In the genomic region with DNA sequence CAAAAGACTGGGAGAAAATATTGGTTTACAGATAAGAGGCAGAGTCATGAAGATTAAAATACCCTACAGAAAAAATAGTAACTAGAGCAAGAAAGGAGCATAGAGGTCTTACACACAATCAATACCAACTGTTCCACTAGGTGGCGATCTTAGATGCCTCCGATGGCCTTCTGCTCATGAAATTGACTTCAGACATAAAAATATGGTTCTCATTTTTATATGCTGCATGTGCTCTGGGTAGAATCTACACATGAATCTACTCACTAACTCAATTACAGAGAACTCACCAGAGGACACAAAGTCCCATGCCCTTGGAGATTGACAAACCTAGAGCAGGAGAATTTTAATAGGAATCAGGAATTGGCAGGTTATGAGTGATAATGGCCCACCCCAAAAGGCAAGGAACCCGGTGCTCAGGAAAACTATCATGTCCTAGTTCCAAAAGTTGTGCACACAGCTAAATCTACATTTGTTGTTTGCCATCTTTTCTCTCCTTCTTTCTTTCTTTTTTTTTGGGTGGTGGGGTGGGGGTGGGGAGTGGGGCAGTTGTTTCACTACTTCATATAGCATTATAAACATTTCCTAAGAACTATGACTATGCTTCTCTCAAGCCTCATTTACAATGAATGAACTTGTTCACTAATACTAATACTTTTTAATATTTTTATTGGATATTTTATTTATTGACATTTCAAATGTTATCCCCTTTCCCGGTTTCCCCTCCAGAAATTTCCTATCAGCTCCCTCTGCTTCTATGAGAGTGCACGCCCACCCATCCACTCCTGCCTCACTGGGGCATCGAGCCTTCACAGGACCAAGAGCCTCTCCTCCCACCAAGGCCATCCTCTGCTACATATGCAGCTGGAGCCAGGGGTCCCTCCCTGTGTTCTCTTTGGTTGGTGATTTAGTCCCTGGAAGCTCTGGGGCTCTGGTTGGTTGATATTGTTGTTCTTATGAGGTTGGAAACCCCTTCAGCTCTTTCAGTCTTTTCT, we compare ENCODE assay signal across 18 mouse cellular contexts. TPM values are rescaled to one million over a fixed set of nuclear protein-coding genes. Genes with fewer than 3 reads are reported as not detected.
DNase-seq lines count a peak whose midpoint lies in the region; ATAC-seq and TF ChIP-seq lines count a peak whose summit lies in the region.
"Not testable (repeated sequence)": the region's sequence is repeated elsewhere in the genome, so short reads cannot be mapped to it uniquely, and the experiment has no call there.
"Had no signal": no experiment of that assay in that cellular context is flagged by ENCODE, and none has a peak within 500 bp of the region (broad histone marks: within the 10 kb centered on the region; RNA-seq: fewer than 3 reads in every experiment).

No protein-coding gene starts in this region.

- WGBS in heart, embryonic 11.5 days (ENCODE audit: insufficient replicate concordance) = 54% methylated on average over 6 of the region's 6 CpGs
- 67% methylated on average over 6 of the region's 6 CpGs for WGBS in kidney, postnatal 0 days
- WGBS in limb, embryonic 15.5 days = 71% methylated on average over 6 of the region's 6 CpGs

- H3K4me2 ChIP-seq in heart, embryonic 11.5 days; kidney, postnatal 0 days (ENCODE audit: low read length); limb, embryonic 15.5 days: not testable (repeated sequence)

- peak; percentile 24 for DNase-seq in adipocyte (ENCODE audit: low spot score)
- DNase-seq in embryo, embryonic 10 days (ENCODE audit: low spot score) = peak; percentile 13
- DNase-seq in kidney, postnatal 0 days (ENCODE audit: low spot score) = not testable (repeated sequence)
- DNase-seq in lung, postnatal 10 days = peak; percentile 8
- peak; percentile 41 for DNase-seq in testis, postnatal 10 days (ENCODE audit: low spot score)

- not testable (repeated sequence) for H3K9ac ChIP-seq in heart, embryonic 11.5 days (ENCODE audit: low read depth, low read length); kidney, postnatal 0 days (ENCODE audit: low read depth, low read length); limb, embryonic 15.5 days

- H3K9me3 ChIP-seq in heart, embryonic 11.5 days (replicated peaks; ENCODE audit: control insufficient read depth, low read length) = peaks cover 17% of the 10 kb centered on the region
- H3K9me3 ChIP-seq in kidney, postnatal 0 days (replicated peaks; ENCODE audit: low read length); limb, embryonic 15.5 days: not testable (repeated sequence)

- not testable (repeated sequence) for H3K27ac ChIP-seq in heart, embryonic 11.5 days (ENCODE audit: low read depth, low read length); kidney, postnatal 0 days; limb, embryonic 15.5 days

- peak; percentile 48 for TF ChIP-seq CTCF in kidney, postnatal 0 days (IDR thresholded peaks at IDR 0.05; ENCODE audit: low read depth)

- H3K36me3 ChIP-seq in heart, embryonic 11.5 days (ENCODE audit: control insufficient read depth, insufficient read depth, low read length); kidney, postnatal 0 days (ENCODE audit: insufficient read depth, low read length); limb, embryonic 15.5 days: not testable (repeated sequence)

- 0 out of 2 replicates have a peak, but pooled peaks have one; percentile 7 for ATAC-seq in heart, embryonic 11.5 days (replicated peaks; ENCODE audit: insufficient number of reproducible peaks, low FRiP score, low TSS enrichment)
- peak; percentile 11; the same call in 1 of the 2 replicates for ATAC-seq in kidney, postnatal 0 days (replicated peaks; ENCODE audit: low FRiP score, low read depth)
- peak; percentile 16; the same call in 1 of the 2 replicates for ATAC-seq in limb, embryonic 15.5 days (ENCODE audit: insufficient number of reproducible peaks, low FRiP score, low TSS enrichment, low read depth)

- H3K4me3 ChIP-seq in heart, embryonic 11.5 days (ENCODE audit: low read depth, low read length); kidney, postnatal 0 days (replicated peaks; ENCODE audit: low read depth, low read length); limb, embryonic 15.5 days: not testable (repeated sequence)

- H3K27me3 ChIP-seq in heart, embryonic 11.5 days (ENCODE audit: control insufficient read depth, insufficient read depth, low read length); kidney, postnatal 0 days (ENCODE audit: insufficient read depth, low read length); limb, embryonic 15.5 days: not testable (repeated sequence)

- H3K4me1 ChIP-seq in heart, embryonic 11.5 days (ENCODE audit: control insufficient read depth, insufficient read depth, low read length); kidney, postnatal 0 days (replicated peaks; ENCODE audit: insufficient read depth, low read length); limb, embryonic 15.5 days: not testable (repeated sequence)

RNA-seq across cellular contexts. Expression of gene Gm21190, which starts 20.3 kb away (rescaled TPM):
- 0.24 TPM in 1 of 2 replicates, not detected in the other for polyA plus RNA-seq in heart, embryonic 11.5 days (2014; fragmentation: Nextera tagmentation; extraction: Ambion mirVana)
- not detected in 2 replicates for polyA plus RNA-seq in kidney, postnatal 0 days (2015; fragmentation: Nextera tagmentation; extraction: Ambion mirVana)
- not detected in 2 replicates for polyA plus RNA-seq in limb, embryonic 15.5 days (2015; fragmentation: Nextera tagmentation; extraction: Ambion mirVana)
- polyA plus RNA-seq: activated CD4-positive, CD25-positive, alpha-beta regulatory T cell, adult 4 months; embryonic facial prominence, embryonic 11.5 days; forebrain, embryonic 16.5 days; heart, embryonic 15.5 days; hindbrain, embryonic 10.5 days; kidney, embryonic 14.5 days; limb, embryonic 12.5 days; lung, embryonic 15.5 days; midbrain, embryonic 16.5 days; Patski; thymus, adult 2 months had no signal

RNA-seq across cellular contexts. Expression of gene Gm21149, which starts 32.4 kb away (rescaled TPM):
- polyA plus RNA-seq in heart, embryonic 11.5 days (2014; fragmentation: Nextera tagmentation; extraction: Ambion mirVana) = not detected in 2 replicates
- not detected in 2 replicates for polyA plus RNA-seq in kidney, postnatal 0 days (2015; fragmentation: Nextera tagmentation; extraction: Ambion mirVana)
- polyA plus RNA-seq in limb, embryonic 15.5 days (2015; fragmentation: Nextera tagmentation; extraction: Ambion mirVana) = 0.12 TPM in 1 of 2 replicates, not detected in the other
- polyA plus RNA-seq: activated CD4-positive, CD25-positive, alpha-beta regulatory T cell, adult 4 months; embryonic facial prominence, embryonic 11.5 days; forebrain, embryonic 16.5 days; hindbrain, embryonic 10.5 days; kidney, embryonic 14.5 days; limb, embryonic 12.5 days; midbrain, embryonic 16.5 days; Patski; thymus, adult 2 months had no signal
